Mouse (Mus musculus) forebrain, postnatal 0 days (tissue): Measurements from ENCODE around the gene Slc25a16. TPM values are rescaled to one million over a fixed set of nuclear protein-coding genes. Genes with fewer than 3 reads are reported as not detected.
A peak's percentile ranks its signal among the peaks of the same experiment; 100 is the strongest.

Source experiments
- ATAC-seq: fragments of 200-750 bp; cut with Nextera tagmentation; 2 replicates; pipeline ENCODE4 v1.8.0; 2017; ENCODE audit warnings: mild to moderate bottlenecking, moderate library complexity
- DNase-seq: peaks from one replicate; pipeline ENCODE4 v3.0.0-alpha.2; 2015
- H3K27ac ChIP-seq: fragments of 300-500 bp; sonication (generic); 2 replicates; pipeline ENCODE4 v1.5.1; 2014; ENCODE audit warnings: low read depth, mild to moderate bottlenecking, antibody characterized with exemption, low read length, moderate library complexity, mixed read lengths
- H3K27me3 ChIP-seq: fragments of 300-500 bp; sonication (generic); 2 replicates; pipeline ENCODE4 v1.6.1; 2014; ENCODE audit warnings: mild to moderate bottlenecking, low read length, mixed read lengths; ENCODE audit not compliant: insufficient read depth
- H3K36me3 ChIP-seq: fragments of 300-500 bp; sonication (generic); 2 replicates; pipeline ENCODE4 v1.6.1; 2014; ENCODE audit warnings: mild to moderate bottlenecking, moderate library complexity; ENCODE audit not compliant: insufficient read depth
- H3K4me1 ChIP-seq: fragments of 300-500 bp; sonication (generic); 2 replicates; pipeline ENCODE4 v1.6.1; 2014; ENCODE audit warnings: antibody characterized with exemption; ENCODE audit not compliant: insufficient read depth
- H3K4me2 ChIP-seq: fragments of 300-500 bp; sonication (generic); 2 replicates; pipeline ENCODE4 v1.6.1; 2014; ENCODE audit warnings: low read depth, mild to moderate bottlenecking, moderate library complexity
- H3K4me3 ChIP-seq: fragments of 300-500 bp; sonication (generic); 2 replicates; pipeline ENCODE4 v1.5.1; 2014; ENCODE audit warnings: low read depth, low read length, mixed read lengths
- H3K9ac ChIP-seq: fragments of 300-500 bp; sonication (generic); 2 replicates; pipeline ENCODE4 v1.6.1; 2014; ENCODE audit warnings: mild to moderate bottlenecking
- H3K9me3 ChIP-seq: fragments of 300-500 bp; sonication (generic); 2 replicates; pipeline ENCODE4 v1.6.1; 2016; ENCODE audit warnings: low read length
- CTCF ChIP-seq: sonication (generic); IDR thresholded peaks from 2 replicates; pipeline ENCODE4 v1.5.1; 2016; ENCODE audit warnings: antibody characterized with exemption, control low read depth, low read depth
- WGBS: fragments of 180-500 bp; shearing (Covaris S2); extraction: QIAGEN DNeasy Blood & Tissue Kit; methylation state at CpG from one replicate; pipeline ENCODE4 v1.1.7; 2014; 5-methylcytosine and 5-hydroxymethylcytosine counted together
- polyA plus RNA-seq: library from polyadenylated mRNA; unstranded; fragments of >200 nt; fragmentation: Nextera tagmentation; extraction: Ambion mirVana; gene quantifications from 2 replicates; pipeline ENCODE4 v1.2.1, GENCODE M21; 2015
- total RNA-seq: library from RNA; depleted of rRNA; stranded (reverse); fragments of >200 nt; gene quantifications from 2 replicates; pipeline ENCODE4 v1.2.3, GENCODE M21; 2014

Slc25a16 gene
- total and polyA plus RNA-seq, 2 experiments from 2014 or later, result 15.1 to 25.1 TPM

- Histone ChIP-seq H3K27me3 (no peaks in the 10 kb centered on the region), H3K9ac (no peak overlapping the region), H3K4me3 (no peak overlapping the region), H3K4me2 (no peak overlapping the region), H3K27ac (no peak overlapping the region), H3K36me3 (peaks cover 39% of the 10 kb centered on the region), H3K9me3 (no peaks in the 10 kb centered on the region), H3K4me1 (no peaks in the 10 kb centered on the region)
- no peak for TF ChIP-seq CTCF
- WGBS, result 95% methylated on average over 1 of the region's 1 CpGs
- DNase-seq, result no peak
- ATAC-seq, result no peak
Measured at GRCm38 (mm10) chr10:62932381-62932780, 11.9 kb downstream of the Slc25a16 start.

- Histone ChIP-seq H3K36me3 (peaks cover 29% of the 10 kb centered on the region), H3K27ac (no peak overlapping the region), H3K4me1 (no peaks in the 10 kb centered on the region), H3K4me2 (no peak overlapping the region), H3K9me3 (no peaks in the 10 kb centered on the region), H3K27me3 (no peaks in the 10 kb centered on the region), H3K4me3 (no peak overlapping the region), H3K9ac (no peak overlapping the region)
- no peak for TF ChIP-seq CTCF
- ATAC-seq (no peak), DNase-seq (no peak)
- WGBS, result 90% methylated on average over 10 of the region's 10 CpGs
Measured at GRCm38 (mm10) chr10:62944975-62945580, 24.6 kb downstream of the Slc25a16 start.

- WGBS, result 1% methylated on average over 66 of the region's 68 CpGs
- H3K4me1 ChIP-seq, result no peaks in the 10 kb centered on the region
- H3K27me3 ChIP-seq, result no peaks in the 10 kb centered on the region
- peak; percentile 93 for DNase-seq
- peak within 1 kb of the TSS; percentile 76 for H3K4me3 ChIP-seq
- H3K27ac ChIP-seq, result peak within 1 kb of the TSS; percentile 57
- TF ChIP-seq CTCF, result peak; percentile 49
- H3K9ac ChIP-seq, result peak within 1 kb of the TSS; percentile 62
- H3K36me3 ChIP-seq, result peaks cover 29% of the 10 kb centered on the region
- peak; percentile 94 for ATAC-seq
- H3K9me3 ChIP-seq, result no peaks in the 10 kb centered on the region
- peak within 1 kb of the TSS; percentile 92 for H3K4me2 ChIP-seq
Measured at GRCm38 (mm10) chr10:62946738-62947471, 26.5 kb downstream of the Slc25a16 start, which contains the start of gene Dna2. Dna2 (plus strand) TSS chr10:62947026.

- no peak overlapping the region for H3K9ac ChIP-seq
- H3K4me3 ChIP-seq, result no peak overlapping the region
- no peak for ATAC-seq
- H3K36me3 ChIP-seq, result peaks cover 14% of the 10 kb centered on the region
- TF ChIP-seq CTCF, result no peak
- no peak overlapping the region for H3K4me2 ChIP-seq
- no peaks in the 10 kb centered on the region for H3K27me3 ChIP-seq
- no peaks in the 10 kb centered on the region for H3K9me3 ChIP-seq
- WGBS, result 95% methylated on average over 7 of the region's 7 CpGs
- no peaks in the 10 kb centered on the region for H3K4me1 ChIP-seq
- no peak overlapping the region for H3K27ac ChIP-seq
- DNase-seq, result no peak
Measured at GRCm38 (mm10) chr10:62948551-62948950, 28.1 kb downstream of the Slc25a16 start.

- WGBS, result 95% methylated on average over 7 of the region's 7 CpGs
Measured at GRCm38 (mm10) chr10:62963956-62964355, 43.5 kb downstream of the Slc25a16 start.

GRCm38 (mm10) chr10:62965796-62966195, 45.4 kb downstream of the Slc25a16 start:
- WGBS, result 95% methylated on average over 11 of the region's 11 CpGs
- no peak for TF ChIP-seq CTCF

More at GRCm38 (mm10) chr10:62963956-62964355, 43.5 kb downstream of the Slc25a16 start:
- no peak for DNase-seq
- no peak for ATAC-seq
- Histone ChIP-seq H3K27ac (no peak overlapping the region), H3K4me3 (no peak overlapping the region), H3K27me3 (no peaks in the 10 kb centered on the region), H3K4me1 (no peaks in the 10 kb centered on the region), H3K4me2 (no peak overlapping the region), H3K36me3 (peaks cover 24% of the 10 kb centered on the region), H3K9me3 (no peaks in the 10 kb centered on the region), H3K9ac (no peak overlapping the region)
- no peak for TF ChIP-seq CTCF

GRCm38 (mm10) chr10:62966291-62966690, 45.9 kb downstream of the Slc25a16 start:
- Histone ChIP-seq H3K4me3 (no peak overlapping the region), H3K9me3 (no peaks in the 10 kb centered on the region), H3K4me1 (no peaks in the 10 kb centered on the region), H3K27me3 (no peaks in the 10 kb centered on the region), H3K9ac (no peak overlapping the region), H3K4me2 (no peak overlapping the region), H3K27ac (no peak overlapping the region), H3K36me3 (peaks cover 17% of the 10 kb centered on the region)
- DNase-seq (no peak), ATAC-seq (no peak)
- TF ChIP-seq CTCF, result no peak
- WGBS, result 94% methylated on average over 15 of the region's 15 CpGs

More at GRCm38 (mm10) chr10:62965796-62966195, 45.4 kb downstream of the Slc25a16 start:
- ATAC-seq, result no peak
- H3K4me2 ChIP-seq, result no peak overlapping the region
- no peaks in the 10 kb centered on the region for H3K9me3 ChIP-seq
- no peak overlapping the region for H3K4me3 ChIP-seq
- H3K27ac ChIP-seq, result no peak overlapping the region
- H3K4me1 ChIP-seq, result no peaks in the 10 kb centered on the region
- no peak overlapping the region for H3K9ac ChIP-seq
- no peaks in the 10 kb centered on the region for H3K27me3 ChIP-seq
- DNase-seq, result no peak
- H3K36me3 ChIP-seq, result peaks cover 21% of the 10 kb centered on the region
